Mouse (Mus musculus): ENCODE data around the gene Gpr37l1. TPM values are rescaled to one million over a fixed set of nuclear protein-coding genes. Genes with fewer than 3 reads are reported as not detected.

Gene Gpr37l1
- total RNA-seq, 1 experiment from 2014 or later: not detected

DNA sequence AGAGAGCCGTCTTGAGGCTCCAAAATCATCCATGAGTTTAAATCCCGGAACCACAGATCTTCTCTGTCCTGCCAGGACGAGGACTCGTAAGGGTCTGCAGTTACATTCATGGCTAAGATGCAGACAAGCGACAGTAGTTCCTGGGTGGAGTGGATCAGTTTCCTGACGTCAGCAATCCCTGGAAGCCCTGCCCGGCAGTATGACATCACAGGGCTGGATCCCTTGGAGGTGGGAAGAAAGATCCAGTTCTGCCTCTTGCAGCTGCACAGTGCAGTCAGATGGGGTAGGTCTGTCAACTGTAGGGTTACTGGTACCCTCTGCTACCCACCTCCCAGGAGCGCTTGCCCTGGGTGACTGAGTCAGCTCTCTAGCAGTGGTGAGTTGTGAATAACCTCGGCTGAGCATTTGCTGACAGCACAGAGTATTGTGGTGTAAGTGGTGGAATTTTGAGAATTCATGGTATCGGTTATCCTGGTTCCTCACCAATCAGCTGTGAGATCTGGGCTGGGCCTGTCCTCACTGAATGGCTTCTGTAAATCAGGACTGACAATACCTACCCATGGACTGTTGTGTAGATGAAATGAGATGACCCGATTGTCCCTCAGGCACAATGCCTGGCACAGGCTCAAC, 16.6 kb upstream of the Gpr37l1 start:
- no peak for ATAC-seq (replicated peaks; ENCODE audit: insufficient number of reproducible peaks, low FRiP score, low TSS enrichment, poor library complexity, severe bottlenecking)

DNA sequence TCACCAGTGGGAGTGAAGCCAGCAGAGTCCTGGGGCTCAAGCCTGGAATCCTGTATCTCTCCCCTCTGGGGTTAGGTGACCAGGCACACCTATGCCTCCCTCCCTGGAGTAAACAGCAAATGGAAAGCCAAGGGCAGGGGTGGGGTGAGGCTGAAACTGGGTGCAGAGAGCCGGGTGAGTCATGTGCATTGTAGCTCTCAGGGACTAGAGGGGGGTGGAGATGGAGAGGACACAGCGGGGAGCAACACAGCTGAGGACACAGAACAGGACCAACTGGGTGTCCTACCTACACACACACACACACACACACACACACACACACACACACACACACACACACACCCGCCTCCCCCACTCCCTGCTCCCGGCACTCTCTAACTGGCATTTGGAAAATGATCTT, 16.0 kb upstream of the Gpr37l1 start:
- no peak for ATAC-seq (replicated peaks; ENCODE audit: insufficient number of reproducible peaks, low FRiP score, low TSS enrichment, poor library complexity, severe bottlenecking)

DNA sequence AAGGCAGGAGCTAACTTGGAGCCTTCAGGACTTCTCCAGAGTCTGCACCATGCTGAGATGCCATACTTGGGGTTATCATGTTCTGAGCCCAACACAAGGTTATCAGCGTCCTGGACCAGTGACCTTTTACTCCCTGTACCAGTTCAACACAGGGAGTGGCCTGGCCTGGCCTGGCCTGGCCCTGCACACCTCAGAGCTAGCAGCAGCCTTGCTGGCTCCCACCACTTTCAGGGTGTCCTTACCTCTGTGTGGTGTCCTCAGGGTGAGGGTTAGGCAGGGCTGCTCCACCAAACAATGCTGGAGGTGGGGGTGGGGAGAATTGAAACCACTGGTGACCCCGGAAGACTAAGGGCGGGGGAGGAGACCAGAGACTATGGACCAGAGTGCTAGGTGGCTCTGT, 15.5 kb upstream of the Gpr37l1 start:
- no peak for ATAC-seq (replicated peaks; ENCODE audit: insufficient number of reproducible peaks, low FRiP score, low TSS enrichment, poor library complexity, severe bottlenecking)

DNA sequence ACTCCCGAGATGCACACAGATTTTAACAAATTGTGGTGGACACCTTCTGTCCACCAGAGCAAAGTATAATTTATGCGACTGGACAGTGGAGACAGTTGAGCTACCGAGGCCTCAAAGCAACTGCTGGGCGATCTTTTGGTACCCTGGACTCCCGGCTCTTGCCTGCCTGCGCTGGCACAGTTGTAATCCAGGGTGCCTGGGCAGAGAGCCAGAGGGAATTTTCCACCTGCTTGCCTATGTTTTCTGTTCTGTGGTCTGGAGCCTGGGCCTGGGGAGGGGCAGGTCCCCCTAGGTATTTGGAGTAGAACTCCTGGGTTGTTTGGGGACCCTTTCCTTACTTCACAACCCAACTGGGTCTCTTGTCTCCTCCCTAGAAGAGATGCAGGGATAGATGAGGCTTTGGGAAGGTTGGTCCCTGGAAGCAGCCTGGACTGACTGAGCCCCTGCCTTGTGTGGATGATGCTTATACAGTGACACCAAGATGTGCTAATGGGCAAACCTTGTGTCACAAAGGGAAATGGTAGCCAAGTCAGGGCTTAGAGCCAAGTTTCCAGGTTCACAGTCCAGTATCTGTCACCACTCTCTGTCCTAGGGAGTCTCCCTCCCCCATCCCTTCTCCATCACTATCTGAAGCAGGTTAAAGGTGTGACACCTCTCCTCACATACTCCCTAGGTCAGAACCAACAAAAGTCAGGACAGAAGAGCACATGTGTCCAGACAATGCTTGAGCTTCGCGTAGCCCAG, 14.6 kb upstream of the Gpr37l1 start:
- no peak for ATAC-seq (replicated peaks; ENCODE audit: insufficient number of reproducible peaks, low FRiP score, low TSS enrichment, poor library complexity, severe bottlenecking)

DNA sequence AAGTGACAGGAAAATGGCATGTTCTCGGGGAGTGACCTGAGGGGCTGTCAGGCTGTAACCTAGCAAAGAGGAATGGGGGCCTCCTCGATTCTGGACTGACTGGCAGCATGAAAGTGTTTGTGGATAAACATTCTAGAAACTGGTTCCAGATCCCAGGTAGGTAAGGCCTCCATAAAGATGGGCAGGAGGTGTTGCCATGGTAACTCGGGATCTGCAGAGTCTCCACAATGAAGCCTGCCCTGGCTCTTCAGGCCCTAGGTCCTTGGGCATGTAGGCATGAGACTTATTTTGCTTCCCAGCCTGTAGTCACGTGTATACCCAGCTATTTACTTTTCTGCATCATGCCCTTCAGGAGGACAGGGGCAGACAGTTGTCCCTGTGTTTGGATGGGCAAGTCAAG, 13.8 kb upstream of the Gpr37l1 start:
- ATAC-seq (replicated peaks; ENCODE audit: insufficient number of reproducible peaks, low FRiP score, low TSS enrichment, poor library complexity, severe bottlenecking): no peak

DNA sequence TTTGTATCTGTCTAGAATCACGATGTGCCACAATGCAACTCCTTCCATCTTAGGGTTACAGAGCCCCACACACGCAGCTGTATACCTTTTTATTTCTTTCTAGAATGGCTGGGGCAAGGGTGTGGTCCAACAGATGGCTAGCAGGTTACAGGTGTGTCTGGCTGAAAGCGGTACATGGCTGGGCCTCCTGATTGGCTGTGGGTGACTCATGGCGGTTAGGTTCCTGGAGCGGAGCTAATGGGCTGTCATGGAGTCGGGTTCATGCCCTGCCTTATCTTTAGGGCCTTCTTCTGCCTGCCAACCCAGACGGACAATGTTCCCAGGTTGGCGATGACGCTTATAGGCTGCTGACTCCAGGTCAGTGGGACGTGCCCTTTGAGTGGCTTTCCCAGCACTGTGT, 13.3 kb upstream of the Gpr37l1 start:
- no peak for ATAC-seq (replicated peaks; ENCODE audit: insufficient number of reproducible peaks, low FRiP score, low TSS enrichment, poor library complexity, severe bottlenecking)

DNA sequence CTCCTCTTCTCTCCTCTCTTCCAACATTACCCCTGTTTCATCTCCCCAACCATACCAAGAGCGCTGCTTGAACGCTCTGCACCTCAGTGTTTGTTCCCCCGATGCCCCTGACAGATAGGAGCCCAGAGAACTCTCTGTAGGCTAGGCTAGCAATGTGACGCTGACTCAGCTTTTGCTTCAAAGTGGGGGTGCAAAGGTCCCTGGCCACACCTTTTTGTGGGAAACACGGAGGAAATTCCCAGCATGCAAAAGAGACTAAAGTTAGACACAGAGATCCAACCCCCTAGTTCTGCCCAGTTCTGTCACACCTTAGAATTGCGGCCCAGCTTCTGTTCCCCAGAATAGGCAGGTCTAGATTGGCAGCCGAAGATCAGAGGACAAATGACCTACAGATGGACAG, 11.4 kb upstream of the Gpr37l1 start:
- no peak for ATAC-seq (replicated peaks; ENCODE audit: insufficient number of reproducible peaks, low FRiP score, low TSS enrichment, poor library complexity, severe bottlenecking)

DNA sequence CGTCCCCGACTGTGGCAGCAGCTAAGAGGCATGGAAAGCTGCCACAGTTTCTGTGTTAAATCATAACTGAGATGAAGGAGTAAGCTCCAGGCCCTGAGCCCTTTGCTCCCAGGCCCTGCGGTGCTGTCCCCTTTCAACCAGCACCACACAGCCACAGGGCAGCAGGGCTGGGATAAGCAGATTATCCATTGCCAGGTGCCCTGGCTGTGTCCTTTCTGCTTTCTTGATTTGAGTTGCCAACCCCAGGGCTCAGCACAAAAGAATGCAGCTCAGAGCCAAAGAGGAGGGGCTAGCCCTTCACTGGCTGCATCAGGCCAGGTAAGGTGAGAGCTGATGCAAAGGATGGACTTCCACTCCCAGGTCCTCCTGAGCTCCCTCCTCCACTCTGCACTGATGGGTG, 10.2 kb upstream of the Gpr37l1 start:
- no peak for ATAC-seq (replicated peaks; ENCODE audit: insufficient number of reproducible peaks, low FRiP score, low TSS enrichment, poor library complexity, severe bottlenecking)

DNA sequence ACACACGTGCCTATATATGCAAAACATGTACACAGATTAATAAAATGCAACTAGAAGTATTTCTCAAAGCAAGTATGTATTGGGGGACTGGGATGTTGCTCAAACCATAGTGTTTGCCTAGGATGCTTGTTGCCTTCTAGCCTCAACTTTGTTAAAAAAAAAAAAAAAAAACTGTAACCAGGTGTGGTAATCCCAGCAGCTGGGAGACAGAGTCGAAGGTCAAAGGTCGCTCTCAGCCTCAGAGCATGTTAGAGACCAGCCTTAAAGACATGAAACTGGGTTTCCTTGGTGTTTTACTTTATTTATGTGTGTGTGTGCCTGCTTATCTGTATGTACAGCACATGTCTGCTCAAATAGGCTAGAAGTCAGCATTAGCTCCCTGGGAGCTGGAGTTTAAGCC, 7.7 kb upstream of the Gpr37l1 start:
- no peak for ATAC-seq (replicated peaks; ENCODE audit: insufficient number of reproducible peaks, low FRiP score, low TSS enrichment, poor library complexity, severe bottlenecking)

DNA sequence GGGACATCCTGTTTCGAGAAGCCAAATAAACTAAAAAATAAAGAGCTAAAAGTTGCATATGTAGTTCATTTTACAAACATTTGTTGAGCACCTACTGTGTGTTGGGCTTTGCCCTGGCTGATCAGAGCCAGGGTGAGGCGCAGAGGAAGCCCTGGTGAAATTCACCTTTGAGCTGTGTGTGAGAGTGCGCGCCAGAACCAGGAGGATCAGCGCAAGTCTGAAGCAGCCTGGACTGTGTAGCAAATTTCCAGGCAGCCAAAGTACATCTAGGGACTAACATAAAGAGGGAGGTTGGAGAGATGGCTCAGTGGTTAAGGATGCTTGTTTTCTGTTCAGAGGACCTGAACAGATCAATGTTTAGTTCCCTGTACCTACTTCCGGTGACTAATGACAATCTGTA, 5.8 kb upstream of the Gpr37l1 start:
- ATAC-seq (replicated peaks; ENCODE audit: insufficient number of reproducible peaks, low FRiP score, low TSS enrichment, poor library complexity, severe bottlenecking): no peak

DNA sequence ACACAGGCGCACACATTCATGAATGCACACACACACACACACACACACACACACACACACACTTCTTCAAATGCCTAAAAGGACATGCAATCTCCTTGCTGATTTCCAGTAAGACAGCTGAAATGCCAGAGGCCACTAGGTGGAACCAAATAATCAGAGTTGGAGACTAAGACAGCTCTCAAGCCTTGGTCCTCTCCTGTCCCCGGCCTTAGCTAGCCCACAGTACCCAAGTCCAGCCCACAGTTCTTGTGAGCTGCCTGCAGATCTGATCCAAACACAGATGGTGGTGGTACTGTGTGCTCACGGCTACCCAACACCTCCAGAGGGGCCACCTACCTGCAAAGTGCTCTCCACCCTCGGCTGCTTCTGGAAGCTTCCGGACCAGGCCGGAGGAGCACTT, 4.5 kb upstream of the Gpr37l1 start:
- ATAC-seq (replicated peaks; ENCODE audit: insufficient number of reproducible peaks, low FRiP score, low TSS enrichment, poor library complexity, severe bottlenecking): no peak

DNA sequence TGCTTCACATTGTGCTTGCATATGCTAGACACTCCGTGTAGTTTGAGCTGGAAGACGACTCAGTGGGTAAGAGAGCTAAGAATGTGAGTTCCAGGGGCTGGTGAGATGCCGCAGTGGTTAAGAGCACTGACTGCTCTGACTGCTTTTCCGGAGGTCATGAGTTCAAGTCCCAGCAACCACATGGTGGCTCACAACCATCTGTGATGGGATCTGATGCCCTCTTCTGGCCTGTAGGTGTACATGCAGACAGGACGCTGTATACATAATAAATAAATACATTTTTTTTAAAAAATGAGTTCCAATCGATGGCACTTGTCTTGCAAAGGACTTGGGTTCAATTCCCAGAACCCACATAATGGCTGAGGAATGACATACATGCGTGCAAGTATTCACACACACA, 3.7 kb upstream of the Gpr37l1 start:
- no peak for ATAC-seq (replicated peaks; ENCODE audit: insufficient number of reproducible peaks, low FRiP score, low TSS enrichment, poor library complexity, severe bottlenecking)

DNA sequence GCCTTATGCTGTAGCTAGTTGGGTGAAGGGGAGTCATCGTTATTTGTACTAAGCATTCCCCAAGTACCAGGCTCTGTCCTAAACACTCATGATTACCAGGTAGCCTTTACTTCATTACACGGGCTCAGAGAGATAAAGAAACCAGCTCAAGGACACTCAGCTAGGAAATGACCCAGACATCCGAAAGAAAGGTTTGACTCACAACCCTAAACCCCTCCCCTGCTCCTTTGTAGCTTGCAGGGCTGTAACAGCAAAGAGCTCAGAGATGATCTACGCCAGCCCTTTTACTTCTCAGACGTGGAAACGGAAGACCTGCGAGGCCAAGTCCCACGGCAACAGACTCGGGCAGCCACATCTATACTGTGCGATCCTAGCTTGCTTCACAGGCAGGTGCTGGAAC, 2.8 kb upstream of the Gpr37l1 start:
- no peak for ATAC-seq (replicated peaks; ENCODE audit: insufficient number of reproducible peaks, low FRiP score, low TSS enrichment, poor library complexity, severe bottlenecking)

DNA sequence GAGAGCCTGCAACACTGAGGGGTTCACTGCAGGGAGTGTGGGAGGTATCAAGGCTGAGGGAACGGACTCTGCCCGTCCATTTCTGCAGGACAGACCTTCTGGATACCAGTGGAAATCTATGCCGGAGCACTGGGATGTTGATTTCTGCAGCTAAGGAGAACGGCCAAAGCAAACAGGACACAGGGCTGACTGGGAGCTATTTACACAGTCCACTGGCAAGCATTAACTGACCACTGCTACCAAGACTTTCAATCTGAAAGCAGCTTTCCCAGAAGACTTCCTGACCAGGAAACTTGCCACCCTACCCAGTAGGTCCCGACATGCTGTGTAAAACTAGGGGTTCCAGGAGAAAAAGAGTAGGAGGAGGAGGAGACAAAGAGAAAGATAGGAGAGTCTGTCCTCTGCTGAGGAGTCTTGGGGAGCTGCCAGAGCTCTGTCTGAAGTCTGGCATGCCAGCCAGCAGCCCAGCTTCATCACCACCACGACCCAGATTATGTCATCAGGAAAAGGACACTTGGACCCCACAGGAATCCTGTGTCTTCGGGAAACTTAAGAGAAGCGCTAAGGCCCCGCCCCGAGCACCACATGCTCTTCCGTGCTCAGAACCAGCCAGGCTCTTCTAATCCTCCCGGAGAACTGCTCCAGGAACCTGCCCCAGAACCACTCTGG, 2.2 kb upstream of the Gpr37l1 start:
- no peak for ATAC-seq (replicated peaks; ENCODE audit: insufficient number of reproducible peaks, low FRiP score, low TSS enrichment, poor library complexity, severe bottlenecking)

DNA sequence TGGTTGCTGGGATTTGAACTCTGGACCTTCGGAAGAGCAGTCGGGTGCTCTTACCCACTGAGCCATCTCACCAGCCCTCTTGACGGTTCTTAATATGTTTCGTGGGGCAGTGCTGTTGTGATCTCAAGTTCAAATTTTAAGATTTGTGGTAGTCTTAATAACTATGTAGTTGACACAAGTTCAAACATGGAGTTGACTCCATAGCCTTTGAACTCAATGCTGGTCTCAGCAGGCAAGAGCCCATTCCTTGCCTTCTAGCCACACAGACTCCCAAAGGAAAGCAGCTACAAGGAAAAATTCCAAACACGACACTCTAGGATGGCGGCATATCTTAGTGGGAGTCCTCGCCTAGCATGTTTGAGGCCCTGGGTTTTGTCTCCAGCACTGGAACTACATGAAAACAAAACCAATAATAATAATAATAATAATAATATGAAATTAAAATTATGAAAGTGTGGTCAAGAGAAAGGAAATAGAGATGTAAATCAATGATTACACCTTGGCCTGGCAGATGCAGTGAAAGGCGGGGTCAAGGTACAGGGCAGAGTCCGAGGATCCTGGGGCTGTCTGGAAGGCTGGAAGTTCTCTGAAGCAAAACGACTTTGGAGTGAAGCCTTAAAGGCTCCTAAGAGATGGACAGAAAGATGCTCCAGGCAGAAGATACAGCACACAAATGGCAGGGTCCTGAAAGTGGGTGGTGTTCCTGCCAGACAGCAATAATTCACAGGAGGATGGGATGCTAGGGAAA, 1.1 kb upstream of the Gpr37l1 start:
- ATAC-seq (replicated peaks; ENCODE audit: insufficient number of reproducible peaks, low FRiP score, low TSS enrichment, poor library complexity, severe bottlenecking): no peak

DNA sequence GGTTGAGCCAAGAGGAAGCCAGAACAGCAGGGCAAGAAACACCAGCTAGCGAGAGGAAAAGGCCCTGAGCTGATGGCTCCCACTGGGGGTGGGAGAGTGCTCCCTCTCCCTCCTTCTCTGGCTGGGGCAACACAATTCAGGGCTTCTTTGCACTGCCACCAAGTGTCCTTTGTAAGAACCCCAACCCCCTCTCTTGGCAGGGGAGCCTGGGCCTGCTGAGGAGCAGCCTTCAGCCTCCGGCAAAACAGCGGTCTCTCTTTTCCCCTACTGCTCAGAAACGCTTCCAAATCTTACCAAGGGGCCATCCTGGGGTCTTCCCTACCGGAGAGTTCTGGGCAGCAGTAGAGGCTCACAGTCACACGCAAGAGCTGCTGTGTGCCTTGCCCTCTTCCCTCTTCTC, 4.8 kb downstream of the Gpr37l1 start:
- no peak for ATAC-seq (replicated peaks; ENCODE audit: insufficient number of reproducible peaks, low FRiP score, low TSS enrichment, poor library complexity, severe bottlenecking)

DNA sequence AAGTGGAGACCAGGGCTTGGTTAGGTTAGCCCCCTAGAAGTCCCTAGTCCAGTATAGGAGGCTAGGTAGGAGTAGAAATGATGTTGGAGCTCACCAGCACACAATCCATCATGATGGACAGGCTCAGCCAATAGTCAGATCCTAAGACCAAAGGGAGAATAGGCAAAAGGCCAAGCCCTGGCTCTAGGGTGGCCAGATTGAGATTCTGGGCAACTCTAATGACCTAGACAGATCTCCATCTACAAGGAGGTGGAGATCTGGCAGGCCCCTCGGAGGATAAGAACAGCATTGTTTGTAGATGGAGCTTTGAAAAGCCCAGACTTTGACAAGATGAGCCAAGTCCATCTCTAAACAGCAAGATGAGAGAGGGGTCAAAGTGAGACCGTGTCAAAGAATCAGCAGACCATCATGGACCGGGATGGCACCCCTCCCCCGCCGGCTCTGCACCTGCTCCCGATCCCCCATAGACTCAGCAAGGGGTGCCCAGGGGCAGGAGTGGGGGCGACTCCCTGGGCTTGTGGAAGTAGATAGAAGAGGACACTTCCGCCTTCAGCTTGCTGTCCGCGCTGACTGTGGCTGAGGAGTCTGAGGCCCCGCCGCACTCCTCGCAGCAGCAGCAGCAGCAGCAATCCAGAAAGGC, 7.0 kb downstream of the Gpr37l1 start:
- ATAC-seq (replicated peaks; ENCODE audit: insufficient number of reproducible peaks, low FRiP score, low TSS enrichment, poor library complexity, severe bottlenecking): no peak

DNA sequence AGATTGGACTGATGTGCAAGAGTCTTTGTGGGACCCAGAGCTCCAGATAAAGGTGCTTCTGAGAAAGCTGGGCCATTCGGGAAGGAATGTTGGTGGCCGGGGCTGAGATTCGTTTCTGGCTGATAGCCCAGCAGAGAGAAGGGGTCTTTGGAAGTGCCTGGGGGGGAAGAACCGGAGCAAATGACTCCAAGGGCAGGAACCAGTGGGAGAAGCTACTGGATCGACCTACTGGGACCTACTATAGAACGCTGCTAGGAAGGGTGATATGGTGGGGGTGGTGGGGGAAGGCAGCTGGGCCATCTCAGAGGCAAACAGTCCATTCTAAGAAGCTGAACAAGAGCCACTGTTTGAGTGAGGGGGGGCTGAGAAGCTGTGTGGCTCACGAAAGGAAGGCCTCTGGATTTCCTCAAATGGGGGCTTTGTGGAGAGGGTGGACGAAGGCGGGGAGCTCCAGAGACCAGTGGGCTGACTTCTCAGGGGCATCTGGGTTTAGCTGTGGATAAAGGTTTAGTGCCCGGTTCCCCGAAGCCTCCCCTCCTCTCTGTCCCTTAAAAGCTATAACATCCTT, 7.8 kb downstream of the Gpr37l1 start:
- no peak for ATAC-seq (replicated peaks; ENCODE audit: insufficient number of reproducible peaks, low FRiP score, low TSS enrichment, poor library complexity, severe bottlenecking)

DNA sequence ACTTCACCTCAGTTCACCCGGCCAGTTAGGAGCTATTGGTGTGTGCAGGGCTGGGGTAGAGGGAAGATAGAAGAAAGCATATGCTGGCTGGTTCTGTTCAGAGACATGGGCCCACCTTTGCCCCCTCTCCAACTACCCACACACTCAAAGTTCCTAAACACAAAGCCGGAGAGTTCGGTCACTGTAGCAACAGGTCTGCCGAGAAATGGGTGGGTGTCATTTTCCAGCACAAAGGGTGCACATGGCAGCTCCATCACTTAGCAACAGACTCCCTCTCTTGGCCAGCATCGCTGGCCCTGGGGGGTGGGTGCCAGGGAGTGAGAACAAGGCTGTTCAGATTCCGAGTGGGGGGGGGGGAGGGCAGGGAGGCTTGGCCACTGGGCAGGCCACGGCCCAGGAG, 8.4 kb downstream of the Gpr37l1 start:
- ATAC-seq (replicated peaks; ENCODE audit: insufficient number of reproducible peaks, low FRiP score, low TSS enrichment, poor library complexity, severe bottlenecking): no peak

Data from monocyte, adult 5-6 weeks (primary cell).